Mouse (Mus musculus) ES-E14 (cell line): ENCODE measurements around the gene Tpsg1.

ENCODE experiments used
- CHD2 ChIP-seq: IDR thresholded peaks from 2 replicates; pipeline ENCODE4 v1.6.1; 2014; ENCODE audit warnings: mild to moderate bottlenecking, low read depth, low read length, inconsistent platforms
- HCFC1 ChIP-seq: IDR thresholded peaks from 2 replicates; pipeline ENCODE4 v1.6.1; 2012; ENCODE audit warnings: low read length, inconsistent platforms, borderline replicate concordance; ENCODE audit not compliant: insufficient read depth
- MAFK ChIP-seq: IDR thresholded peaks from 2 replicates; pipeline ENCODE4 v1.6.1; 2014; ENCODE audit warnings: mild to moderate bottlenecking, low read depth, low read length, inconsistent platforms; ENCODE audit not compliant: insufficient read depth
- ZNF384 ChIP-seq: IDR thresholded peaks from 2 replicates; pipeline ENCODE4 v1.6.1; 2012; ENCODE audit warnings: low read depth, low read length, inconsistent platforms

DNA sequence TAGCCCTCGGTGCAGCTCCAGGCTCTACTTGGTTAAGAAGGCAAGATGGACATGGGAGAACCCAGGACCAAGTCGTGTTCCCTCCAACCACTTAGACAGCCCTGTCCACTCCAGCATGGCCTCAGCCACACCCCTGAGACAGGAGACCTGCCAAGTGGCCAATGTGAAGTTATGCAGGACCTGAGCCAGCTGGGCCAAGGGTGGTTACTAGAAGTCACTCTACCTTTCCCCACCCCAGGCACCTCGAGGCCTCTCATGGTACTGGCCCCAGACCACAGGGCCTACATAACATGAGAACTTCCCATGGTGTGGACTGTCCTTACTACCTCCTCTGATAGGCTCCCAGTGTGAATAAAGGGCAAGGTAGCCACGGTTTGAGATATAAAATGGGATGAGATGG lies 45.1 kb downstream of the Tpsg1 start:
- TF ChIP-seq HCFC1 (no peak), ZNF384 (no peak), CHD2 (no peak), MAFK (no peak)
